Mouse (Mus musculus): ENCODE measurements around the gene Ptpn22. TPM values are rescaled to one million over a fixed set of nuclear protein-coding genes. Genes with fewer than 3 reads are reported as not detected.

The Ptpn22 gene
- polyA plus RNA-seq, 1 experiment from 2014 or later, result 0.65 TPM

- peak; percentile 10; the same call in 1 of the 2 replicates for ATAC-seq (ENCODE audit: insufficient read depth, low FRiP score, low TSS enrichment)
These were observed 53.9 kb downstream of the Ptpn22 start for GRCm38 (mm10) chr3:103913451-103913961.

GRCm38 (mm10) chr3:103914010-103914669, 54.5 kb downstream of the Ptpn22 start, which contains the start of gene Rsbn1:
Rsbn1 (plus strand) TSS chr3:103914120.
- peak; percentile 99 for ATAC-seq (ENCODE audit: insufficient read depth, low FRiP score, low TSS enrichment)
- Histone ChIP-seq H3K4me2 (ENCODE audit: low read depth) (peak within 1 kb of the TSS; percentile 73), H3K4me1 (ENCODE audit: control insufficient read depth, insufficient read depth, low read length) (peaks cover 6% of the 10 kb centered on the region; the same call in 1 of the 2 replicates), H3K4me3 (ENCODE audit: low read depth, low read length) (peak within 1 kb of the TSS; percentile 98), H3K27ac (ENCODE audit: low read depth, low read length) (peak within 1 kb of the TSS; percentile 87), H3K9ac (ENCODE audit: low read length) (peak within 1 kb of the TSS; percentile 95), H3K27me3 (ENCODE audit: control insufficient read depth, insufficient read depth, low read length) (no peaks in the 10 kb centered on the region), H3K36me3 (ENCODE audit: control insufficient read depth, insufficient read depth, low read length) (no peaks in the 10 kb centered on the region), H3K9me3 (ENCODE audit: control insufficient read depth, low read length) (no peaks in the 10 kb centered on the region)
- WGBS, result under 1% methylated on average over 54 of the region's 55 CpGs
- DNase-seq (ENCODE audit: low spot score), result peak; percentile 98

More at GRCm38 (mm10) chr3:103913451-103913961, 53.9 kb downstream of the Ptpn22 start:
- H3K27me3 ChIP-seq (ENCODE audit: control insufficient read depth, insufficient read depth, low read length), result no peaks in the 10 kb centered on the region
- DNase-seq (ENCODE audit: low spot score), result no peak
- H3K4me2 ChIP-seq (ENCODE audit: low read depth), result peak overlapping the region; percentile 40
- H3K4me3 ChIP-seq (ENCODE audit: low read depth, low read length), result peak overlapping the region; percentile 98
- peak overlapping the region; percentile 17 for H3K27ac ChIP-seq (ENCODE audit: low read depth, low read length)
- peaks cover 6% of the 10 kb centered on the region; the same call in 1 of the 2 replicates for H3K4me1 ChIP-seq (ENCODE audit: control insufficient read depth, insufficient read depth, low read length)
- 8% methylated on average over 11 of the region's 11 CpGs for WGBS
- no peaks in the 10 kb centered on the region for H3K9me3 ChIP-seq (ENCODE audit: control insufficient read depth, low read length)
- H3K9ac ChIP-seq (ENCODE audit: low read length), result peak overlapping the region; percentile 20; the same call in 1 of the 2 replicates
- no peaks in the 10 kb centered on the region for H3K36me3 ChIP-seq (ENCODE audit: control insufficient read depth, insufficient read depth, low read length)

- no peaks in the 10 kb centered on the region for H3K9me3 ChIP-seq (ENCODE audit: control insufficient read depth, low read length)
- H3K27me3 ChIP-seq (ENCODE audit: control insufficient read depth, insufficient read depth, low read length), result no peaks in the 10 kb centered on the region
- peak overlapping the region; percentile 98 for H3K4me3 ChIP-seq (ENCODE audit: low read depth, low read length)
- ATAC-seq (ENCODE audit: insufficient read depth, low FRiP score, low TSS enrichment), result peak; percentile 33
- peak overlapping the region; percentile 87 for H3K27ac ChIP-seq (ENCODE audit: low read depth, low read length)
- H3K36me3 ChIP-seq (ENCODE audit: control insufficient read depth, insufficient read depth, low read length), result no peaks in the 10 kb centered on the region
- H3K4me2 ChIP-seq (ENCODE audit: low read depth), result peak overlapping the region; percentile 73
- peak overlapping the region; percentile 95 for H3K9ac ChIP-seq (ENCODE audit: low read length)
- WGBS, result 0% methylated on average over 51 of the region's 60 CpGs
- peaks cover 6% of the 10 kb centered on the region; the same call in 1 of the 2 replicates for H3K4me1 ChIP-seq (ENCODE audit: control insufficient read depth, insufficient read depth, low read length)
- no peak for DNase-seq (ENCODE audit: low spot score)
These were observed 55.3 kb downstream of the Ptpn22 start for GRCm38 (mm10) chr3:103914732-103915508.

- Histone ChIP-seq H3K36me3 (ENCODE audit: control insufficient read depth, insufficient read depth, low read length) (no peaks in the 10 kb centered on the region), H3K4me2 (ENCODE audit: low read depth) (peak overlapping the region; percentile 73), H3K27ac (ENCODE audit: low read depth, low read length) (no peak overlapping the region), H3K9me3 (ENCODE audit: control insufficient read depth, low read length) (no peaks in the 10 kb centered on the region), H3K4me3 (ENCODE audit: low read depth, low read length) (peak overlapping the region; percentile 98), H3K4me1 (ENCODE audit: control insufficient read depth, insufficient read depth, low read length) (peaks cover 6% of the 10 kb centered on the region; the same call in 1 of the 2 replicates), H3K27me3 (ENCODE audit: control insufficient read depth, insufficient read depth, low read length) (no peaks in the 10 kb centered on the region), H3K9ac (ENCODE audit: low read length) (peak overlapping the region; percentile 95)
- no peak for DNase-seq (ENCODE audit: low spot score)
- no peak for ATAC-seq (ENCODE audit: insufficient read depth, low FRiP score, low TSS enrichment)
- WGBS, result 9% methylated on average over 7 of the region's 7 CpGs
These were observed 55.9 kb downstream of the Ptpn22 start for GRCm38 (mm10) chr3:103915509-103915896.

- ATAC-seq (ENCODE audit: insufficient read depth, low FRiP score, low TSS enrichment) (no peak), DNase-seq (ENCODE audit: low spot score) (no peak)
- Histone ChIP-seq H3K4me2 (ENCODE audit: low read depth) (peak overlapping the region; percentile 44), H3K4me1 (ENCODE audit: control insufficient read depth, insufficient read depth, low read length) (peaks cover 6% of the 10 kb centered on the region; the same call in 1 of the 2 replicates), H3K27me3 (ENCODE audit: control insufficient read depth, insufficient read depth, low read length) (no peaks in the 10 kb centered on the region), H3K9me3 (ENCODE audit: control insufficient read depth, low read length) (no peaks in the 10 kb centered on the region), H3K36me3 (ENCODE audit: control insufficient read depth, insufficient read depth, low read length) (no peaks in the 10 kb centered on the region), H3K27ac (ENCODE audit: low read depth, low read length) (no peak overlapping the region), H3K9ac (ENCODE audit: low read length) (no peak overlapping the region), H3K4me3 (ENCODE audit: low read depth, low read length) (peak overlapping the region; percentile 22)
- WGBS, result 54% methylated on average over 5 of the region's 5 CpGs
These were observed 56.7 kb downstream of the Ptpn22 start for GRCm38 (mm10) chr3:103916205-103916838.

- no peak for DNase-seq (ENCODE audit: low spot score)
These were observed 57.2 kb downstream of the Ptpn22 start for GRCm38 (mm10) chr3:103916839-103917237.

GRCm38 (mm10) chr3:103920094-103920493, 60.5 kb downstream of the Ptpn22 start:
- H3K4me2 ChIP-seq (ENCODE audit: low read depth), result no peak overlapping the region
- H3K9me3 ChIP-seq (ENCODE audit: control insufficient read depth, low read length), result no peaks in the 10 kb centered on the region
- WGBS, result 91% methylated on average over 1 of the region's 1 CpGs
- no peaks in the 10 kb centered on the region for H3K27me3 ChIP-seq (ENCODE audit: control insufficient read depth, insufficient read depth, low read length)
- no peak overlapping the region for H3K9ac ChIP-seq (ENCODE audit: low read length)
- no peak overlapping the region for H3K4me3 ChIP-seq (ENCODE audit: low read depth, low read length)
- ATAC-seq (ENCODE audit: insufficient read depth, low FRiP score, low TSS enrichment) (no peak), DNase-seq (ENCODE audit: low spot score) (no peak)
- H3K27ac ChIP-seq (ENCODE audit: low read depth, low read length), result no peak overlapping the region
- peaks cover 6% of the 10 kb centered on the region; the same call in 1 of the 2 replicates for H3K4me1 ChIP-seq (ENCODE audit: control insufficient read depth, insufficient read depth, low read length)
- H3K36me3 ChIP-seq (ENCODE audit: control insufficient read depth, insufficient read depth, low read length), result no peaks in the 10 kb centered on the region

More at GRCm38 (mm10) chr3:103916839-103917237, 57.2 kb downstream of the Ptpn22 start:
- Histone ChIP-seq H3K9ac (ENCODE audit: low read length) (no peak overlapping the region), H3K4me3 (ENCODE audit: low read depth, low read length) (peak overlapping the region; percentile 12; the same call in 1 of the 2 replicates), H3K27ac (ENCODE audit: low read depth, low read length) (no peak overlapping the region), H3K4me2 (ENCODE audit: low read depth) (peak overlapping the region; percentile 30; the same call in 1 of the 2 replicates), H3K4me1 (ENCODE audit: control insufficient read depth, insufficient read depth, low read length) (peaks cover 6% of the 10 kb centered on the region; the same call in 1 of the 2 replicates), H3K9me3 (ENCODE audit: control insufficient read depth, low read length) (no peaks in the 10 kb centered on the region), H3K36me3 (ENCODE audit: control insufficient read depth, insufficient read depth, low read length) (no peaks in the 10 kb centered on the region), H3K27me3 (ENCODE audit: control insufficient read depth, insufficient read depth, low read length) (no peaks in the 10 kb centered on the region)
- ATAC-seq (ENCODE audit: insufficient read depth, low FRiP score, low TSS enrichment), result no peak
- WGBS, result 86% methylated on average over 3 of the region's 3 CpGs

- Histone ChIP-seq H3K27me3 (ENCODE audit: control insufficient read depth, insufficient read depth, low read length) (no peaks in the 10 kb centered on the region), H3K9me3 (ENCODE audit: control insufficient read depth, low read length) (no peaks in the 10 kb centered on the region), H3K4me2 (ENCODE audit: low read depth) (no peak overlapping the region), H3K4me1 (ENCODE audit: control insufficient read depth, insufficient read depth, low read length) (no peaks in the 10 kb centered on the region; the same call in 1 of the 2 replicates), H3K36me3 (ENCODE audit: control insufficient read depth, insufficient read depth, low read length) (no peaks in the 10 kb centered on the region), H3K27ac (ENCODE audit: low read depth, low read length) (no peak overlapping the region), H3K4me3 (ENCODE audit: low read depth, low read length) (no peak overlapping the region), H3K9ac (ENCODE audit: low read length) (no peak overlapping the region)
- ATAC-seq (ENCODE audit: insufficient read depth, low FRiP score, low TSS enrichment), result no peak
- 74% methylated on average over 3 of the region's 3 CpGs for WGBS
- no peak for DNase-seq (ENCODE audit: low spot score)
These were observed 65.7 kb downstream of the Ptpn22 start for GRCm38 (mm10) chr3:103925302-103925701.

Measured in neural tube, embryonic 11.5 days (tissue).